Mouse (Mus musculus): Measurements from ENCODE around the gene Kcnh5.

DNA sequence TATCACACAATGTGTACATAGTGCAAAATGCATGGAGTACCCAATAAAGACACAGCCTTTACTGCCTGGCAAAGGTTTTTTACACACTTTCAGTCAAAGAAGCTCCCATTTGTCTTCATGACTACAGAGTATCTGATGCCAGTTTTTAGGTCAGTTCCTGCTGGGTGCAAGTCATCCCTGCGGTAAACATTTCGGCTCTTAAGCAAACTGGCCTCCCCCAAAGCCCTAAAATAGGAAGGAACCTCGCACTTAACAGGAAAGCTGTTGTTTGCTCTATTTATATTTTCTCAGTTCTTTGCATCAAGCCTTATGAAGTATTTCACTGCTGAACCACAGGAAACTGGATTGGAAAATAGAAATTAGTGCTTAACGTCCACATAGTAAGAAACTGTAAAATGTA is 207.7 kb downstream of the Kcnh5 start:
- TF ChIP-seq POLR2A (IDR thresholded peaks at IDR 0.05; ENCODE audit: low read depth, low read length) (no peak), CTCF (conservative IDR thresholded peaks at IDR 0.05; ENCODE audit: insufficient read depth, insufficient read length, low read depth, low read length) (no peak)

Data from kidney, adult 2 months (tissue).